Mouse (Mus musculus): ENCODE results near the gene Numb.

GRCm38 (mm10) chr12:83792706-83793410 lies 128.9 kb downstream of the Numb start:
- TF ChIP-seq POLR2A (IDR thresholded peaks at IDR 0.05; ENCODE audit: insufficient read depth, low read depth, low read length): no peak
- TF ChIP-seq CTCF (IDR thresholded peaks at IDR 0.05; ENCODE audit: insufficient read depth, low read depth, low read length): no peak
